Mouse (Mus musculus): ENCODE measurements around the gene Tubg1. TPM values are rescaled to one million over a fixed set of nuclear protein-coding genes. Genes with fewer than 3 reads are reported as not detected.

The Tubg1 gene
- polyA plus RNA-seq (2014; fragmentation: Nextera tagmentation; extraction: Ambion mirVana) = 84.9 and 87.8 TPM in 2 replicates

GRCm38 (mm10) chr11:101119761-101120544 is at the start of gene Tubg1, which contains the start of gene Retreg3:
TSS of gene Tubg1 (plus strand) at chr11:101119938.
TSS of gene Retreg3 (minus strand) at chr11:101119893.
- peak within 1 kb of the TSS; percentile 92 for H3K27ac ChIP-seq (ENCODE audit: low read depth, low read length)
- no peaks in the 10 kb centered on the region for H3K27me3 ChIP-seq (replicated peaks; ENCODE audit: control insufficient read depth, insufficient read depth, low read length)
- peak within 1 kb of the TSS; percentile 96 for H3K9ac ChIP-seq (ENCODE audit: low read length)
- peak within 1 kb of the TSS; percentile 96 for H3K4me2 ChIP-seq (ENCODE audit: low read length)
- ATAC-seq (peak; percentile 97), DNase-seq (ENCODE audit: low spot score) (peak; percentile 100)
- H3K4me1 ChIP-seq (ENCODE audit: control insufficient read depth, insufficient read depth, low read length) = peaks cover 25% of the 10 kb centered on the region
- under 1% methylated on average over 61 of the region's 61 CpGs for WGBS
- peak within 1 kb of the TSS; percentile 88 for H3K4me3 ChIP-seq (ENCODE audit: low read depth, low read length)
- no peaks in the 10 kb centered on the region for H3K9me3 ChIP-seq (replicated peaks; ENCODE audit: control insufficient read depth, low read length)
- peaks cover 29% of the 10 kb centered on the region; the same call in 1 of the 2 replicates for H3K36me3 ChIP-seq (ENCODE audit: control insufficient read depth, insufficient read depth, low read length)

GRCm38 (mm10) chr11:101070189-101070527 is 49.6 kb upstream of the Tubg1 start:
- under 1% methylated on average over 36 of the region's 36 CpGs for WGBS
- ATAC-seq = peak; percentile 66

GRCm38 (mm10) chr11:101070987-101071386 is 48.8 kb upstream of the Tubg1 start:
- Histone ChIP-seq H3K36me3 (ENCODE audit: control insufficient read depth, insufficient read depth, low read length) (no peaks in the 10 kb centered on the region), H3K9me3 (replicated peaks; ENCODE audit: control insufficient read depth, low read length) (no peaks in the 10 kb centered on the region), H3K4me2 (ENCODE audit: low read length) (peak overlapping the region; percentile 98), H3K4me3 (ENCODE audit: low read depth, low read length) (no peak overlapping the region), H3K4me1 (ENCODE audit: control insufficient read depth, insufficient read depth, low read length) (peaks cover 8% of the 10 kb centered on the region), H3K27me3 (replicated peaks; ENCODE audit: control insufficient read depth, insufficient read depth, low read length) (0 out of 2 replicates have a peak, but pooled peaks cover 2% of the 10 kb centered on the region), H3K27ac (ENCODE audit: low read depth, low read length) (no peak overlapping the region), H3K9ac (ENCODE audit: low read length) (peak overlapping the region; percentile 86; the same call in 1 of the 2 replicates)
- ATAC-seq (no peak), DNase-seq (ENCODE audit: low spot score) (no peak)
- 69% methylated on average over 6 of the region's 6 CpGs for WGBS

More at GRCm38 (mm10) chr11:101070189-101070527, 49.6 kb upstream of the Tubg1 start:
- peaks cover 8% of the 10 kb centered on the region for H3K4me1 ChIP-seq (ENCODE audit: control insufficient read depth, insufficient read depth, low read length)
- peak overlapping the region; percentile 86 for H3K4me3 ChIP-seq (ENCODE audit: low read depth, low read length)
- peak overlapping the region; percentile 86 for H3K9ac ChIP-seq (ENCODE audit: low read length)
- H3K27me3 ChIP-seq (replicated peaks; ENCODE audit: control insufficient read depth, insufficient read depth, low read length) = 0 out of 2 replicates have a peak, but pooled peaks cover 2% of the 10 kb centered on the region
- H3K9me3 ChIP-seq (replicated peaks; ENCODE audit: control insufficient read depth, low read length) = no peaks in the 10 kb centered on the region
- peak overlapping the region; percentile 98 for H3K4me2 ChIP-seq (ENCODE audit: low read length)
- no peaks in the 10 kb centered on the region for H3K36me3 ChIP-seq (ENCODE audit: control insufficient read depth, insufficient read depth, low read length)
- peak overlapping the region; percentile 68 for H3K27ac ChIP-seq (ENCODE audit: low read depth, low read length)
- no peak for DNase-seq (ENCODE audit: low spot score)

GRCm38 (mm10) chr11:101071810-101072428 is 47.8 kb upstream of the Tubg1 start:
- Histone ChIP-seq H3K4me1 (ENCODE audit: control insufficient read depth, insufficient read depth, low read length) (peaks cover 5% of the 10 kb centered on the region), H3K9me3 (replicated peaks; ENCODE audit: control insufficient read depth, low read length) (no peaks in the 10 kb centered on the region), H3K9ac (ENCODE audit: low read length) (no peak overlapping the region), H3K36me3 (ENCODE audit: control insufficient read depth, insufficient read depth, low read length) (no peaks in the 10 kb centered on the region), H3K27me3 (replicated peaks; ENCODE audit: control insufficient read depth, insufficient read depth, low read length) (0 out of 2 replicates have a peak, but pooled peaks cover 2% of the 10 kb centered on the region), H3K4me2 (ENCODE audit: low read length) (no peak overlapping the region), H3K27ac (ENCODE audit: low read depth, low read length) (no peak overlapping the region), H3K4me3 (ENCODE audit: low read depth, low read length) (no peak overlapping the region)
- DNase-seq (ENCODE audit: low spot score) (no peak), ATAC-seq (no peak)
- WGBS = 72% methylated on average over 14 of the region's 14 CpGs

GRCm38 (mm10) chr11:101078121-101078520 is 41.6 kb upstream of the Tubg1 start, which contains the start of gene Hsd17b1:
TSS of gene Hsd17b1 (plus strand) at chr11:101078411.
- Histone ChIP-seq H3K4me2 (ENCODE audit: low read length) (no peak within 1 kb of the TSS), H3K27ac (ENCODE audit: low read depth, low read length) (no peak within 1 kb of the TSS), H3K4me3 (ENCODE audit: low read depth, low read length) (no peak within 1 kb of the TSS), H3K27me3 (replicated peaks; ENCODE audit: control insufficient read depth, insufficient read depth, low read length) (peaks cover 44% of the 10 kb centered on the region), H3K36me3 (ENCODE audit: control insufficient read depth, insufficient read depth, low read length) (no peaks in the 10 kb centered on the region), H3K4me1 (ENCODE audit: control insufficient read depth, insufficient read depth, low read length) (peaks cover 4% of the 10 kb centered on the region), H3K9me3 (replicated peaks; ENCODE audit: control insufficient read depth, low read length) (no peaks in the 10 kb centered on the region), H3K9ac (ENCODE audit: low read length) (no peak within 1 kb of the TSS)
- 59% methylated on average over 9 of the region's 9 CpGs for WGBS
- DNase-seq (ENCODE audit: low spot score) (no peak), ATAC-seq (no peak)

DNA sequence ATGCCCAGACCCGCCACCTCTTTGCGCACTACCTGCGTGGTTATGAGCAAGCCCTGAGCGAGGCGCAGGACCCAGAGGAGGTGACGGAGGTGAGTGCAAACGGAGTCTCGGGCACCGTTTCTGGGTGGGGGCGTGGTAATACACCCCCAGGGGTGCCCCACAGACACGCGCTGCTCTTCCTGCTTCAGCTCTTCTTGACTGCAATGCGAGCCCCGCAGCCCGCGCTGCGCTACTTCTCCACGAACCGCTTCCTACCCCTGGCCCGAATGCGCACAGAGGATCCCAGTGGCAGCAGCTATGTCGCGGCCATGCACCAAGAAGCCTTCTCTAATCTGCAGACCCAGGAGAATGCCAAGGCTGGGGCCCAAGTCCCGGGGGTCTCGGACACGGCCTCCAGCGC is 40.0 kb upstream of the Tubg1 start:
- H3K27ac ChIP-seq (ENCODE audit: low read depth, low read length) = no peak overlapping the region
- no peak for DNase-seq (ENCODE audit: low spot score)
- H3K4me1 ChIP-seq (ENCODE audit: control insufficient read depth, insufficient read depth, low read length) = peaks cover 10% of the 10 kb centered on the region
- peaks cover 2% of the 10 kb centered on the region; the same call in 1 of the 2 replicates for H3K36me3 ChIP-seq (ENCODE audit: control insufficient read depth, insufficient read depth, low read length)
- H3K4me2 ChIP-seq (ENCODE audit: low read length) = no peak overlapping the region
- no peak for ATAC-seq
- 2% methylated on average over 27 of the region's 27 CpGs for WGBS
- H3K9me3 ChIP-seq (replicated peaks; ENCODE audit: control insufficient read depth, low read length) = no peaks in the 10 kb centered on the region
- no peak overlapping the region for H3K4me3 ChIP-seq (ENCODE audit: low read depth, low read length)
- peaks cover 44% of the 10 kb centered on the region for H3K27me3 ChIP-seq (replicated peaks; ENCODE audit: control insufficient read depth, insufficient read depth, low read length)
- no peak overlapping the region for H3K9ac ChIP-seq (ENCODE audit: low read length)

DNA sequence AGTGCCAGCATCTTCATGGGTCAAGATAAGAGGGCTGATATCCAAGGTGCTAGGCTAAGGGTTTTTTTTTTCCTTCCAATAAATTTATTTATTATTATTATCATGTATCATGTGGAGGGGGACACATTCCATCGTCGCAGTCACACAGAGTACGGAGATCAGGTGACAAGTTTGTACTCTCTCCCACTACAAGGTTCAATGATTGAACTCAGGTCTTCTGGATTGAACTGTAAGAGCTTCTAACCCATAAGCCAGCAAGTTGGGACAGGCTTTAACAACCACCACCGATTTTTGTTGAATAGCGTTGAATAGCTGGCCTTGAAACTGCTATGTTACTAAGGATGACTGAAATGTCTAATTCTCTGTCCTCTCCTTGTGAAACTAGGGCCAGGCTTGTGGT is 39.3 kb upstream of the Tubg1 start:
- no peak overlapping the region for H3K4me3 ChIP-seq (ENCODE audit: low read depth, low read length)
- H3K27me3 ChIP-seq (replicated peaks; ENCODE audit: control insufficient read depth, insufficient read depth, low read length) = peaks cover 44% of the 10 kb centered on the region
- no peak overlapping the region for H3K9ac ChIP-seq (ENCODE audit: low read length)
- H3K9me3 ChIP-seq (replicated peaks; ENCODE audit: control insufficient read depth, low read length) = no peaks in the 10 kb centered on the region
- ATAC-seq (no peak), DNase-seq (ENCODE audit: low spot score) (no peak)
- peaks cover 10% of the 10 kb centered on the region for H3K4me1 ChIP-seq (ENCODE audit: control insufficient read depth, insufficient read depth, low read length)
- H3K36me3 ChIP-seq (ENCODE audit: control insufficient read depth, insufficient read depth, low read length) = peaks cover 6% of the 10 kb centered on the region; the same call in 1 of the 2 replicates
- 73% methylated on average over 5 of the region's 5 CpGs for WGBS
- H3K4me2 ChIP-seq (ENCODE audit: low read length) = no peak overlapping the region
- H3K27ac ChIP-seq (ENCODE audit: low read depth, low read length) = no peak overlapping the region

DNA sequence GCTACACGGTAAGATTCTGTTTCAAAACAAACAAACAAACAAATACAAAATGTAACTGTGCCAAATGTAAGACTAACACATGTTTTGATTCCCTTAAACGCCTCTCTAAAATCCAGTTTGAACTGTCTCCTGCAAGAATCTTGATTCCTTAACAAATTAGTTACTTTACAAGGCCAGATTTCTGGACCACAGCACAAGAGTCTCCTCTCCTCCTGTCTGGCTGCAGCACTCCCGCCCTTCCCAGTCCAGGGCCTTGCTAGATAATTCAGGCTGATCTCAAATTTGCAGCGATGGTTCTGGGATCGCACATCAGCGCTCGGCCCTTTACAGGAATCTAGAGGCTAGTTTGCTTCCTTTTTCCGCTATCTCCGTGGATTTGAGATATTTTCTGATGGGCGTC is 38.1 kb upstream of the Tubg1 start:
- H3K36me3 ChIP-seq (ENCODE audit: control insufficient read depth, insufficient read depth, low read length) = peaks cover 6% of the 10 kb centered on the region; the same call in 1 of the 2 replicates
- no peaks in the 10 kb centered on the region for H3K9me3 ChIP-seq (replicated peaks; ENCODE audit: control insufficient read depth, low read length)
- peak overlapping the region; percentile 99 for H3K4me2 ChIP-seq (ENCODE audit: low read length)
- DNase-seq (ENCODE audit: low spot score) (no peak), ATAC-seq (no peak)
- peak overlapping the region; percentile 59 for H3K9ac ChIP-seq (ENCODE audit: low read length)
- peaks cover 16% of the 10 kb centered on the region for H3K4me1 ChIP-seq (ENCODE audit: control insufficient read depth, insufficient read depth, low read length)
- peak overlapping the region; percentile 76; the same call in 1 of the 2 replicates for H3K27ac ChIP-seq (ENCODE audit: low read depth, low read length)
- peak overlapping the region; percentile 84 for H3K4me3 ChIP-seq (ENCODE audit: low read depth, low read length)
- H3K27me3 ChIP-seq (replicated peaks; ENCODE audit: control insufficient read depth, insufficient read depth, low read length) = peaks cover 44% of the 10 kb centered on the region
- 5% methylated on average over 10 of the region's 10 CpGs for WGBS
